ENCODE assay signal across 8 mouse cellular contexts in the genomic region with DNA sequence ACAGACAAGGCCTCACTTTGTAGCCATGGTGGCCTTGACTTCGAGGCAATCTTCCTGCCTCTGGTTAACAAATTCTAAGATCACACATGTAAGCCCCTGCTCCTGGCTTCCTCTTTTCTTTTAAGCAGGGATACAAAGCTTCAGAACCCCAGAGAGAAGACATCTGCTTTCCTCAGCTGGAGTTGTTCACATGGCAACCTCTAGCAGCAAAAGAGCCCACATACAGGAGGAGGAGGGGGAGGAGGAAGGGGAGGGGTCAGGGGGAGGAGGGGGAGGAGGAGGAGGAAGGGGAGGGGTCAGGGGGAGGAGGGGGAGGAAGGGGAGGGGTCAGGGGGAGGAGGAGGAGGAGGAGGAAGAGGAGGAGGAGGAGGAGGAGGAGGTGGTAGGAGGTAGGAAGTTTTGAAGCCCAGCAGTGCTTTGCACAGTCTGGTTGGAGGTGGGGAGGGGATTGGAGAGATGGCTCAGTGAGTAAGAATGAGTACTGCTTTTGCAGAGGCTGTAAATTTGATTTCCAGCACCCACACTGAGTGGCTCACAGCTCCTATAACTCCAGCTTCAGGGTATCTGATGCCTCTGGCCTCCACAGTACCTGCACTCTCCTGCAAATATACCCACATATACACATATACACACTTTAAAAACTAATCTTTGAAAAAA. TPM values are rescaled to one million over a fixed set of nuclear protein-coding genes. Genes with fewer than 3 reads are reported as not detected.
DNase-seq lines count a peak whose midpoint lies in the region; ATAC-seq and TF ChIP-seq lines count a peak whose summit lies in the region.

No protein-coding gene starts in this region.

- H3K4me2 ChIP-seq in embryonic facial prominence, embryonic 14.5 days (ENCODE audit: low read depth, low read length): no peak overlapping the region
- H3K4me2 ChIP-seq in liver, embryonic 11.5 days: no peak overlapping the region

- H3K4me1 ChIP-seq in embryonic facial prominence, embryonic 14.5 days (ENCODE audit: control insufficient read depth, insufficient read depth, low read length): no peaks in the 10 kb centered on the region
- H3K4me1 ChIP-seq in liver, embryonic 11.5 days (replicated peaks; ENCODE audit: control insufficient read depth, insufficient read depth, low read length): peaks cover under 1% of the 10 kb centered on the region; the same call in 1 of the 2 replicates

- H3K9ac ChIP-seq in embryonic facial prominence, embryonic 14.5 days (ENCODE audit: low read depth, low read length): no peak overlapping the region
- H3K9ac ChIP-seq in liver, embryonic 11.5 days (ENCODE audit: low read depth, low read length): no peak overlapping the region

- H3K9me3 ChIP-seq in embryonic facial prominence, embryonic 14.5 days (ENCODE audit: control insufficient read depth, low read length): no peaks in the 10 kb centered on the region
- no peaks in the 10 kb centered on the region for H3K9me3 ChIP-seq in liver, embryonic 11.5 days (ENCODE audit: control insufficient read depth, low read length)

- no peaks in the 10 kb centered on the region for H3K36me3 ChIP-seq in embryonic facial prominence, embryonic 14.5 days (ENCODE audit: control insufficient read depth, insufficient read depth, low read length)
- no peaks in the 10 kb centered on the region for H3K36me3 ChIP-seq in liver, embryonic 11.5 days (ENCODE audit: control insufficient read depth, insufficient read depth, low read length)

- no peak overlapping the region for H3K4me3 ChIP-seq in embryonic facial prominence, embryonic 14.5 days (ENCODE audit: low read depth, low read length)
- no peak overlapping the region for H3K4me3 ChIP-seq in liver, embryonic 11.5 days (ENCODE audit: low read depth, low read length)
- H3K4me3 ChIP-seq in left cerebral cortex, adult 2 months: no peak overlapping the region

- DNase-seq in right cerebral cortex, postnatal 25 days: peak; percentile 31
- DNase-seq in right cerebral cortex, adult 2 months (ENCODE audit: low spot score in 2 of 2): no peak
- no peak for DNase-seq in embryonic facial prominence, embryonic 14.5 days (ENCODE audit: low spot score)
- no peak for DNase-seq in liver, embryonic 11.5 days (ENCODE audit: low spot score)
- peak; percentile 28 for DNase-seq in retina, embryonic 14.5 days (ENCODE audit: low spot score)
- DNase-seq in left cerebral cortex, adult 2 months (ENCODE audit: extremely low spot score in 1 of 2, low spot score in 2 of 2): no peak
- no peak for DNase-seq in gastrocnemius, postnatal 14 days
- no peak for DNase-seq in layer of hippocampus, postnatal 25 days (ENCODE audit: extremely low spot score in 1 of 2, low spot score in 1 of 2)

- no peak for TF ChIP-seq CTCF in left cerebral cortex, adult 2 months (IDR thresholded peaks at IDR 0.05)

- no peaks in the 10 kb centered on the region for H3K27me3 ChIP-seq in embryonic facial prominence, embryonic 14.5 days (replicated peaks; ENCODE audit: control insufficient read depth, insufficient read depth, low read length)
- H3K27me3 ChIP-seq in liver, embryonic 11.5 days (replicated peaks; ENCODE audit: control insufficient read depth, insufficient read depth, low read length): no peaks in the 10 kb centered on the region

- no peak overlapping the region for H3K27ac ChIP-seq in embryonic facial prominence, embryonic 14.5 days (replicated peaks; ENCODE audit: low read depth, low read length)
- no peak overlapping the region for H3K27ac ChIP-seq in liver, embryonic 11.5 days (ENCODE audit: low read depth, low read length)
- H3K27ac ChIP-seq in left cerebral cortex, adult 2 months: no peak overlapping the region

- WGBS in embryonic facial prominence, embryonic 14.5 days: 75% methylated on average over 1 of the region's 1 CpGs
- 18% methylated on average over 1 of the region's 1 CpGs for WGBS in liver, embryonic 11.5 days

- peak; percentile 34; the same call in 1 of the 2 replicates for ATAC-seq in embryonic facial prominence, embryonic 14.5 days (ENCODE audit: low read depth)
- peak; percentile 53 for ATAC-seq in liver, embryonic 11.5 days (replicated peaks; ENCODE audit: low FRiP score)

- intact Hi-C loops in left cerebral cortex, adult 2 months (cut with DNase I): no loop called here
- intact Hi-C loops in gastrocnemius, postnatal 14 days (cut with DNase I; ENCODE audit: low total_unique reads): no loop called here

RNA-seq across cellular contexts. Expression of gene Fkbp1a, which starts 6.2 kb away (rescaled TPM):
- polyA plus RNA-seq in embryonic facial prominence, embryonic 14.5 days (2014; fragmentation: Nextera tagmentation; extraction: Ambion mirVana): 630 and 649 TPM in 2 replicates
- 428 and 455 TPM in 2 replicates for polyA plus RNA-seq in liver, embryonic 11.5 days (2014; fragmentation: Nextera tagmentation; extraction: Ambion mirVana)
- 100 to 1,000 TPM; 702 to 722 TPM for total RNA-seq in left cerebral cortex, adult 2 months (2021)
- total RNA-seq in gastrocnemius, postnatal 14 days (2021): 100 to 1,000 TPM; 190 to 225 TPM
- total RNA-seq in layer of hippocampus, postnatal 25 days (2021): 100 to 1,000 TPM; 877 to 984 TPM

RNA-seq across cellular contexts. Expression of gene Sdcbp2, which starts 36.3 kb away (rescaled TPM):
- 1.5 and 1.6 TPM in 2 replicates for polyA plus RNA-seq in embryonic facial prominence, embryonic 14.5 days (2014; fragmentation: Nextera tagmentation; extraction: Ambion mirVana)
- polyA plus RNA-seq in liver, embryonic 11.5 days (2014; fragmentation: Nextera tagmentation; extraction: Ambion mirVana): 0.60 TPM in 1 of 2 replicates, not detected in the other
- total RNA-seq in left cerebral cortex, adult 2 months (2021): 1 to 10 TPM; 1.6 to 3.0 TPM
- under 1 TPM; 0.64 to 0.91 TPM for total RNA-seq in gastrocnemius, postnatal 14 days (2021)
- 1 to 10 TPM; 1.5 TPM for total RNA-seq in layer of hippocampus, postnatal 25 days (2021)

RNA-seq across cellular contexts. Expression of gene Nsfl1c, which starts 42.1 kb away (rescaled TPM):
- polyA plus RNA-seq in embryonic facial prominence, embryonic 14.5 days (2014; fragmentation: Nextera tagmentation; extraction: Ambion mirVana): 200 and 220 TPM in 2 replicates
- 193 and 198 TPM in 2 replicates for polyA plus RNA-seq in liver, embryonic 11.5 days (2014; fragmentation: Nextera tagmentation; extraction: Ambion mirVana)
- total RNA-seq in left cerebral cortex, adult 2 months (2021): 100 to 1,000 TPM; 149 to 160 TPM
- total RNA-seq in gastrocnemius, postnatal 14 days (2021): 10 to 100 TPM; 81.0 to 92.0 TPM
- total RNA-seq in layer of hippocampus, postnatal 25 days (2021): 100 to 1,000 TPM; 136 to 139 TPM

Comparison
In these comparisons a context has a peak if more than half of its experiments do, and no peak if none do; other contexts are left out.
1. DNase-seq: peak in right cerebral cortex, postnatal 25 days (single experiment) and retina, embryonic 14.5 days (single experiment); none in right cerebral cortex, adult 2 months (0 of 2), embryonic facial prominence, embryonic 14.5 days (single experiment), liver, embryonic 11.5 days (single experiment), left cerebral cortex, adult 2 months (0 of 2), gastrocnemius, postnatal 14 days (single experiment) and layer of hippocampus, postnatal 25 days (0 of 2).